Mouse (Mus musculus): Measurements from ENCODE around the gene Elmo1. TPM values are rescaled to one million over a fixed set of nuclear protein-coding genes. Genes with fewer than 3 reads are reported as not detected.

Elmo1 gene
- total RNA-seq, 4 experiments from 2014 or later = 71.7 to 78.6 (median 74.5) TPM

GRCm38 (mm10) chr13:20460096-20460495, 369.7 kb downstream of the Elmo1 start:
- DNase-seq (ENCODE audit: low spot score in 2 of 2) = peak in 1 of 2 experiments; percentile 22

- no peak for DNase-seq (ENCODE audit: low spot score in 2 of 2)
Observed at GRCm38 (mm10) chr13:20461616-20462015, 371.2 kb downstream of the Elmo1 start.

DNA sequence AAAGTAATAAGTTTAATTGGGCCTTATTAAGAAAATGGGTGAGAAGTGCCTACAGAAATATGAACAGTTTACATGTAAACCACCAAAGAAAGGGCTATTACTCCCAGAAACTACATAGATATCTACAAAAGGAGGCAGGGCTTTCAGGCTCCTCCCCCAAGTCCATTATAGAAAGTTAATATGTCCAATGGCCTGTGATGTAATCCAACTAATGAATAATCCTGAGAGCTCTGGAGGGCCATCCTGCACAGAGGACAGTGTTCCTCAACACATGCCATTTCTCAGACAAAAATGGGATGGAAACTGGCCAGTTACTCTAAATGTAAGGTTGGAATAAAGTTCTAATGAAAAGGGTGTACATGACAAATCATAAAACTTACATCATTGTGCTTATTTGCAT, 373.8 kb downstream of the Elmo1 start:
- no peak for DNase-seq (ENCODE audit: low spot score in 2 of 2)

GRCm38 (mm10) chr13:20467381-20467780, 377.0 kb downstream of the Elmo1 start:
- DNase-seq (ENCODE audit: low spot score in 2 of 2) = no peak

DNA sequence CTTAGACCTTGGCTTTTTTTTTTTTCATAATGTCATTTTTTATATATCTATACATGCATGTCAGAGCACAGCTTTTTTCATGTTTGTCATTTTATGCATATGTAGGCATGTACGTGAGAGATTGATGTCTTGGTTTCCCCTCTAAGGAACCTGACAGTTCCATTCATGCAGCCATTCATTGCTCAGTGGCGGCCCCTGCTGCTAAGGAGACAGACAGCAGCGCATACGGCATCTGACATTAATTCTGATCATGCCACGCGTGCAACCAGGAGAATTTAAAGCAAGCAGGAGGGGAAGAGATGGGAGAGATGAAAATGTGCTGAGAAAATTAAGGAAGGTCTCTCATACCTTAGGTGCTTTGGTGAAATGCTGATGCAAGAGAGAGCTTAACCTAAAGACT, 381.3 kb downstream of the Elmo1 start:
- DNase-seq (ENCODE audit: low spot score in 2 of 2) = peak; percentile 68

DNA sequence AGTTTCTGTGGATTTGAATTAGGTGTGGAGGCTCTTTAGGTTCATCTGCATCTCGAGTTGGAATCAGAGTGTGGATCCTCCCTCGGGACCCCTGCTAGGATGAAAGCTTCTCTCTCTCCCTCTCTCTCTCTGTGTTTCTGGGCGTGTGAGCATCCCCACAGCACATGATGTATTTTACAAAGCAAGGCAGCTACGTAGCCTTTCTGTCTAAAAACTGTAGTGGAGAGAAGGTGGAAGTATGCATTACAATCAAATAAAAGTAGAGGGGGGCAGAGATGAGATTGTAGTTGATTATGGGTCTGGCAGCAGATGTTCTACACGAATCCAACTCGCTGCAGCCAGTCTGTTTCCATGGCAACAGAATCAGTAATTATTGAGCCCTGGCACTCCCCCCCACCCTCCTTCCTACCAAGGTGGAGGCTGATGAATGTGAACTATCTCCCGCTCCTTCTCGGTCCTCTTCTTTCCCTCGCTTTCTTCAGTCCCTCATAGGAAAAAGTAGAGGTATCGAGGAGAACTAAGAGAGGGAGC, 382.0 kb downstream of the Elmo1 start:
- peak in 1 of 2 experiments; percentile 57 for DNase-seq (ENCODE audit: low spot score in 2 of 2)

DNA sequence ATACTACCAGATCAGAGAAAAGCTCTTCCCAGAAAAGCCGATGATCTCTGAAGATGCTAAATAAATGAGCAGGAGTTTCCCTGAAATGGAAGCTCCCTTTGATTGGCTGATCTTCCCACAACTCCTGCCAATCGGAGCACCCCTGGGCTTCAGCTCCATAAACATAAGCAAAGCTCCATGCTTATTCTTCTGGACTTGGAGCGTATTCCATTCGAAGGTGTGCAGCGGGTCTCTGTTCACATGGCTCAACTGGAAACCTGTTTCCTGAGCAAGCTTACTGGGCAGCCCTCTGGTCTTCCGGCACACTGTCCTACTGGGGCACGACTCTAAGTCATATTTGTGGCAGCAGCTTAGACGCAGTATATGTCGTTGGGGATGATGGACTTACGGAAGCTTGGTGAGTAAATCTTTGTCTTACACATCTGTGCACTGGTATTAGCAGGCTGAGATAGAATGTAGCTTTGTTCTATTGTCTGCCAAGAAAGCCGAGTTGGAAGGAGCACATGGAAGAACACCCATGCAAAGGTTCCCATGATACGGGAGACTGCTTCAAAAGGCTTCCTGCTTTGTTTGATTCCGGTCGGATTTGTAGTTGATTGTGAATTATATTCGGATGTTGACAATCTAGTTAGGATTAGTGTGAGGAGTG, 382.6 kb downstream of the Elmo1 start:
- DNase-seq (ENCODE audit: low spot score in 2 of 2) = peak; percentile 51 to 62

GRCm38 (mm10) chr13:20473641-20474078, 383.3 kb downstream of the Elmo1 start:
- no peak for DNase-seq (ENCODE audit: low spot score in 2 of 2)

GRCm38 (mm10) chr13:20474600-20474999, 384.2 kb downstream of the Elmo1 start:
- no peak for DNase-seq (ENCODE audit: low spot score in 2 of 2)

GRCm38 (mm10) chr13:20481805-20482204, 391.4 kb downstream of the Elmo1 start:
- no peak for DNase-seq (ENCODE audit: low spot score in 2 of 2)

GRCm38 (mm10) chr13:20489110-20489509, 398.7 kb downstream of the Elmo1 start:
- no peak for DNase-seq (ENCODE audit: low spot score in 2 of 2)

GRCm38 (mm10) chr13:20489698-20490417, 399.5 kb downstream of the Elmo1 start:
- no peak for DNase-seq (ENCODE audit: low spot score in 2 of 2)

DNA sequence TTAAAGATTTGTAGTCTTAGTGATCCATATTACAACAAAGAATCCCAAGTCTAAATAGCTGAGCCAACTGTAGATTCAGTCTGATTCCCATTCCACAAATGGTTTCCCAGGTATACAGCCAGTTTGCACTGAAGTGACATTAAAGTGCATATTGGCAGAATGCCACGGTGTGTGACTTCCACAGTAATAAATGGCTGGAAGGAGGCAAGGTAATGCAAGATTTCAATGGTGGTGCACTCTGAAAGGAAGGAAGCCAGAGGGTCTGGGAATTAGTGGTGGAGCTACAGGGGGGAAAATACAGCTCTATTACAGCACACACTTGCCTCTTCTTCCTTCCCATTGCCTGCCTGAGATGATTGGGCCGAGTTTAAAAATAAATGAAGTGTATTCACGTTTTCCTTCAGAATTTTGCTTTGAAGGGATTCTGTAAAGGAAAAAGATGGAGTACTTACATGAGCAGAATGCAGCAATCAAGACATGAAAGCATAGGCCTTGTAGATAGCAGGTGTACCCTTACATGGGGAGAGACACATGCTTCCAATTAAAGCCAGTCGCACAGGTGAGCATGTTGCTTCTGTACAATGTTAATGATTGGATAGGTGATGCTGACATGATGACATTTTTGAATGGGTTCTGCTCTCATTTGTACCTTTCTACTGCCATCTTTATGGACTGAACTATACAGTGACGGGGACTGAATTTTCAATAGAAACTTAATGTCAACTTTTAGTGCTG, 400.6 kb downstream of the Elmo1 start:
- DNase-seq (ENCODE audit: low spot score in 2 of 2) = no peak

GRCm38 (mm10) chr13:20491666-20492065, 401.3 kb downstream of the Elmo1 start:
- DNase-seq (ENCODE audit: low spot score in 2 of 2) = no peak

DNA sequence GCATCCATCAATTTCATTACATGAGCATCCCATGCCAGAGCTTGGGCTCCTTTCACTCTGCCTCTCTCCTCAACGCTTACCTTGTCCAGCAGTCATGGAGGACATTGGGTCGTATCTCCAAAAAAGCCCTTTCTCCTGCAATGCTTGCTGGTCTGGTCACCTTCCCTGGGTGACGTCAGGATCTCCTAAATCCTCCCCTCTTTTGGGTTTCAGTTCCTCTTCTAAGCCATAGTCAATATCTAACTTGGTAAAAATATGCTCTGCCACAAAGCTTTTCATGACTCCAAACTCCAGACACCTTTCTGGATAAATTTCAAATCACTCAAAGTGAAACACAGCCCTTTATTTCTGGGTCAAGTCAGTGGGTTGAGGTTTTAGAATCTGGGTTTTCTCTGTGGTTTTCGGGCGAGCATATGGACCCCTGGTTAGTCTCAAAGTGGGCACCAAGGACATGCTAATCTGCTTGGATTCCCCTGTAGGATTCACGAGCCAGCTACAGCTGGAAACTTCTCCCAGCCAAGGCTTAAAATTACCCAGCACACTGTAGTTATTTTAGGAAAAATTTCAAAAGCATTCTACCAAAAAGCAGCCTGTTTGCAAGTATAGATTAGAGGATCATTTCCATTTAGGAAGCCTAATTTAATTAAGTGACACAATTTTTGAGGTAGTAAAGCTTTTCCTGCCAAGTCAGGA, 403.8 kb downstream of the Elmo1 start:
- no peak for DNase-seq (ENCODE audit: low spot score in 2 of 2)

GRCm38 (mm10) chr13:20501923-20502322, 411.5 kb downstream of the Elmo1 start:
- DNase-seq (ENCODE audit: low spot score in 2 of 2) = no peak

DNA sequence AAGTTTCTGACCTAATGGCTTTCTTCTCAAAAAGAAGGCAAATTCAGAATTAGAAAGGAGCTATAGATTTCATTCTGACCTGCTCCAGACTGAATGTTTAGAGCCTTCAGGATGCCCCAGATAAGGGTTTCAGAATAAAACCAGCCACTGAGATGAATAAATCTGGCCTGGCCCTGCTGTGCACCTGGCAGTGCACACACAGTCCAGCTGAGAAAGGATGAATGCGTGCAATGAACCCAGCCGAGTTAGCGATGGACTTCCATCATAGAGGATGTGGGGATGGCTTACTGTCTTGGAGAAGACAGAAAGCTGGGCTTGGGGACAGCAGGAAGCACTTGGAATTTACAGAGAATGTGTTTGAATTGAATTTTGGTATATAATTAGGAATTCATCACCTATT, 413.0 kb downstream of the Elmo1 start:
- no peak for DNase-seq (ENCODE audit: low spot score in 2 of 2)

DNA sequence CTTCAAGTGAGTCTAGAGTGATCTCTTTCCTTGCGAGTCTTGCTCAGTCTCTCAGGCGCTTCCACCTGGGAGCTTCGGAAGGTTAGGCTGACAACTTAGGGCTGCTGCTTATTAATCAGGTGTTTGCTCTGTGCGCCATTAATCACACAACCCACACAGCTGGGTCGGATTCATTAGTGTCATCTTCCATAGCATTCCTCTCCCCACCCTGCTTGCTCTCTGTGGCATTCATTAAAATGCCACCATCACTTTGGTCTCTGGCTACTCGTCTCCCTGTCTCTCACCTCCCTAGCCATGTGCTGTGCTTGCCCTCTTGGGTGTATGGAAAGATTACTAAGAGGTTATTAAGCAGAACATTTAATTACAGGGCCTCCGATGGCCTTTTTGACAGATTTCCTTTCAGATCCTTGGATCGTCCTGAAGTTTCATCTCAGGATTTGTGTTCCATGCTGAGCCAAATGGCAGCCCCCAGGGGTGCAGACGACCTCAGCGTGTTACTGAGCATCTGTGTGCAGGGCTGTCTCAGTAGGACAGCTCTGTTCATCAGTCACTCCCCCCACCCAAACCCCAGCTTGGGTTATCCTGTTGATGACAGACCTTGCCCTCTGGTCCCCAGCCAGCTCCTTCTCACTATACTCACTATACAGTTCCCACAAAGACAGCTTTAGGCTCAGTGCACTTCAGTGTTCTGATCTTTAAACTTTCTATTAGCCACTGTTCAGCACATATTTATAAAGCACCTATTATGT, 417.2 kb downstream of the Elmo1 start:
- DNase-seq (ENCODE audit: low spot score in 2 of 2) = no peak

GRCm38 (mm10) chr13:20511026-20511425, 420.6 kb downstream of the Elmo1 start:
- no peak for DNase-seq (ENCODE audit: low spot score in 2 of 2)
